Mouse (Mus musculus) intestine, embryonic 14.5 days (tissue): Measurements from ENCODE around the gene Podn. TPM values are rescaled to one million over a fixed set of nuclear protein-coding genes. Genes with fewer than 3 reads are reported as not detected.

ENCODE experiments used
- ATAC-seq: fragments of 200-750 bp; cut with Nextera tagmentation; replicated peaks from 2 replicates; pipeline ENCODE4 v1.8.0; 2017; ENCODE audit warnings: low read depth, moderate number of reproducible peaks, moderate TSS enrichment, moderate library complexity; ENCODE audit not compliant: low FRiP score, low TSS enrichment
- DNase-seq: peaks from one replicate; pipeline ENCODE4 v3.0.0-alpha.2; 2018; ENCODE audit warnings: low spot score
- H3K27ac ChIP-seq: fragments of 300-500 bp; sonication (generic); 2 replicates; pipeline ENCODE4 v1.5.1; 2014; ENCODE audit warnings: low read depth, mild to moderate bottlenecking, control low read depth
- H3K27me3 ChIP-seq: fragments of 300-500 bp; sonication (generic); replicated peaks from 2 replicates; pipeline ENCODE4 v1.6.1; 2014; ENCODE audit warnings: low read length, control low read depth; ENCODE audit not compliant: control insufficient read depth, insufficient read depth
- H3K36me3 ChIP-seq: fragments of 300-500 bp; sonication (generic); 2 replicates; pipeline ENCODE4 v1.6.1; 2014; ENCODE audit warnings: low read length, control low read depth; ENCODE audit not compliant: control insufficient read depth, insufficient read depth
- H3K4me1 ChIP-seq: fragments of 300-500 bp; sonication (generic); replicated peaks from 2 replicates; pipeline ENCODE4 v1.6.1; 2014; ENCODE audit warnings: low read length, control low read depth, mixed read lengths; ENCODE audit not compliant: control insufficient read depth, insufficient read depth
- H3K4me2 ChIP-seq: fragments of 300-500 bp; sonication (generic); 2 replicates; pipeline ENCODE4 v1.6.1; 2014; ENCODE audit warnings: low read length
- H3K4me3 ChIP-seq: fragments of 300-500 bp; sonication (generic); 2 replicates; pipeline ENCODE4 v1.5.1; 2014; ENCODE audit warnings: low read depth, low read length, control low read depth, mixed read lengths
- H3K9ac ChIP-seq: fragments of 300-500 bp; sonication (generic); 2 replicates; pipeline ENCODE4 v1.6.1; 2014; ENCODE audit warnings: mild to moderate bottlenecking, low read length
- H3K9me3 ChIP-seq: fragments of 300-500 bp; sonication (generic); 2 replicates; pipeline ENCODE4 v1.6.1; 2016; ENCODE audit warnings: low read length, control low read depth; ENCODE audit not compliant: control insufficient read depth
- WGBS: fragments of 180-500 bp; shearing (Covaris S2); extraction: QIAGEN DNeasy Blood & Tissue Kit; methylation state at CpG from one replicate; pipeline ENCODE4 v1.1.7; 2014; 5-methylcytosine and 5-hydroxymethylcytosine counted together
- polyA plus RNA-seq: library from polyadenylated mRNA; unstranded; fragments of >200 nt; fragmentation: Nextera tagmentation; extraction: Ambion mirVana; gene quantifications from 2 replicates; pipeline ENCODE4 v1.2.1, GENCODE M21; 2014

Gene Podn
- polyA plus RNA-seq, 1 experiment from 2014 or later: 2.4 TPM

GRCm38 (mm10) chr4:108072086-108072485 is 24.2 kb downstream of the Podn start:
- H3K9ac ChIP-seq: no peak overlapping the region
- WGBS: 92% methylated on average over 3 of the region's 3 CpGs
- ATAC-seq (no peak), DNase-seq (no peak)
- no peak overlapping the region for H3K4me2 ChIP-seq
- peaks cover 6% of the 10 kb centered on the region; the same call in 1 of the 2 replicates for H3K4me1 ChIP-seq
- H3K27me3 ChIP-seq: no peaks in the 10 kb centered on the region
- H3K4me3 ChIP-seq: no peak overlapping the region
- no peaks in the 10 kb centered on the region for H3K9me3 ChIP-seq
- peaks cover 7% of the 10 kb centered on the region; the same call in 1 of the 2 replicates for H3K36me3 ChIP-seq
- no peak overlapping the region for H3K27ac ChIP-seq

GRCm38 (mm10) chr4:108071235-108071901 is 24.9 kb downstream of the Podn start:
- H3K27me3 ChIP-seq: no peaks in the 10 kb centered on the region
- no peaks in the 10 kb centered on the region for H3K9me3 ChIP-seq
- H3K4me1 ChIP-seq: peaks cover 6% of the 10 kb centered on the region; the same call in 1 of the 2 replicates
- peak overlapping the region; percentile 63 for H3K9ac ChIP-seq
- DNase-seq (peak; percentile 91), ATAC-seq (peak; percentile 94)
- peak overlapping the region; percentile 94 for H3K4me2 ChIP-seq
- H3K36me3 ChIP-seq: peaks cover 8% of the 10 kb centered on the region
- H3K27ac ChIP-seq: no peak overlapping the region; the same call in 1 of the 2 replicates
- peak overlapping the region; percentile 68 for H3K4me3 ChIP-seq
- whole genome bisulfite sequencing: 3% methylated on average over 26 of the region's 26 CpGs

DNA sequence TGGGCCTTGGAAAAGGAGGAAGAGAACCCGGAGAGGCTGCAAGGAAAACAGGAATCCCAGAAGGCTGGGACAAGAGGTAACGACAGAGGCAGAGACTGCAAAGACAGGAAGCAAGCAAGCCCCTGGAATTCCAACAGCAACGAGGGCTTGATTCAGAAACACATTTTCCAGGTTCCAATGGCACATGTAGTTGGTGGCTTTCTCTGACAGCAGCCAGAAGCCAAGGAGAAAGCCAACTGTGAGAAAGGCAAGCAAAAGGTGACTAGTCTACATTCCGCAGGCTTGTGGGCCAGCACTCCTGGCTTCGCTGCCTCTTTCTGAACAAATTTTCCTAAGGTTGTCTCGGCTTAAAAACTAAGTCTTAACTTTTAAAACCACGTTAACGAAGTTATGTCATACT is 25.5 kb downstream of the Podn start:
- Histone ChIP-seq H3K27ac (peak overlapping the region; percentile 2; the same call in 1 of the 2 replicates), H3K9me3 (no peaks in the 10 kb centered on the region), H3K4me3 (peak overlapping the region; percentile 68), H3K4me1 (peaks cover 6% of the 10 kb centered on the region; the same call in 1 of the 2 replicates), H3K9ac (peak overlapping the region; percentile 63), H3K36me3 (peaks cover 14% of the 10 kb centered on the region), H3K4me2 (peak overlapping the region; percentile 94), H3K27me3 (no peaks in the 10 kb centered on the region)
- WGBS: 8% methylated on average over 8 of the region's 8 CpGs
- peak; percentile 58 for DNase-seq
- no peak for ATAC-seq

DNA sequence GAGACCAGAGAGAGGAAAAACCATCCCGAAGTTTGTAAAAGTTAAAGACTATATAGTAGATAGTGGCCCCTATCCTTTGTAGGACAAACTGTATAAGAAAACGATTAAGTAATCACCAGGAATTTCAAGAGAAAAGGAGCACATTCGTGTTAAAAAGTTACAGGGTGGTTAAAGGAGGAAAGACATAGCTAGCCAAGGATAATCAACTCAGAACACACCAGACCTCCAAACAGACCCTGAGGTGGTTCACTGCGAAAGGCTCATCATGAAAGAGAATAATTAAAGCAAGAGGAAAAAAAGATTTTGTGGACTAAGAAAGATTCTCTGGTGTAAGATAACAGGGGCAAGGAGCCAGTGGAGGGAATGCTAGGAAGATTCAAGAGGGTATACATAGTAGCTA is 26.0 kb downstream of the Podn start:
- 54% methylated on average over 4 of the region's 4 CpGs for WGBS
- no peaks in the 10 kb centered on the region for H3K9me3 ChIP-seq
- H3K36me3 ChIP-seq: peaks cover 18% of the 10 kb centered on the region
- H3K4me3 ChIP-seq: peak overlapping the region; percentile 68
- peak overlapping the region; percentile 94 for H3K4me2 ChIP-seq
- no peak for DNase-seq
- H3K27ac ChIP-seq: peak overlapping the region; percentile 2; the same call in 1 of the 2 replicates
- peak overlapping the region; percentile 63 for H3K9ac ChIP-seq
- H3K27me3 ChIP-seq: no peaks in the 10 kb centered on the region
- H3K4me1 ChIP-seq: peaks cover 6% of the 10 kb centered on the region; the same call in 1 of the 2 replicates
- no peak for ATAC-seq

- DNase-seq: no peak
- ATAC-seq: no peak
- H3K27ac ChIP-seq: no peak overlapping the region
- H3K9ac ChIP-seq: no peak overlapping the region
- no peak overlapping the region for H3K4me2 ChIP-seq
- H3K9me3 ChIP-seq: no peaks in the 10 kb centered on the region
- 85% methylated on average over 2 of the region's 2 CpGs for WGBS
- no peak overlapping the region for H3K4me3 ChIP-seq
- H3K27me3 ChIP-seq: no peaks in the 10 kb centered on the region
- peaks cover 24% of the 10 kb centered on the region for H3K36me3 ChIP-seq
- peaks cover 6% of the 10 kb centered on the region; the same call in 1 of the 2 replicates for H3K4me1 ChIP-seq
Observed at GRCm38 (mm10) chr4:108068081-108068480, 28.2 kb downstream of the Podn start.

DNA sequence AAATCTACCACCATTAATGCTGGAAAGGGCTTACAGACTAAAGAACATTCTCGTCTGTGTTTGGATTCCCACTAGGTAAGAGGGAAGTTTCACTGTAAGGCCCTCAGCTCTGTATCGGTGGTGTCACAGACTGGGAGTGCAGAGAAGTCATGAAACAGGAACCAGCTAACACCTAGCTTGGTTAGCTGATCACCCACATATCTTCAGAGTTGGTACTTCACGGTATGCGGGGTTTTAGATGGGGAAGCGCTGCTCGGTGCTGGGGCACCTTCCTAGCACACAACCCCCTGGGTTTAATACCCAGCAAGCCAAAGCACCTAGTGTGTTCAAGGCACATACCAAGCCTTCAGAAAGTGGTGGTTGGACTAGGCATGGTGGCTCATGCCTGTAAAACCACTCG is 29.0 kb downstream of the Podn start:
- no peak for DNase-seq
- no peak overlapping the region for H3K27ac ChIP-seq
- no peak overlapping the region for H3K4me2 ChIP-seq
- H3K9ac ChIP-seq: no peak overlapping the region
- peaks cover 6% of the 10 kb centered on the region; the same call in 1 of the 2 replicates for H3K4me1 ChIP-seq
- H3K4me3 ChIP-seq: no peak overlapping the region
- 90% methylated on average over 7 of the region's 7 CpGs for WGBS
- H3K9me3 ChIP-seq: no peaks in the 10 kb centered on the region
- H3K27me3 ChIP-seq: no peaks in the 10 kb centered on the region
- no peak for ATAC-seq
- H3K36me3 ChIP-seq: peaks cover 30% of the 10 kb centered on the region

- no peak for ATAC-seq
- DNase-seq: no peak
- H3K4me1 ChIP-seq: peaks cover 6% of the 10 kb centered on the region; the same call in 1 of the 2 replicates
Observed at GRCm38 (mm10) chr4:108066569-108066968, 29.7 kb downstream of the Podn start.

DNA sequence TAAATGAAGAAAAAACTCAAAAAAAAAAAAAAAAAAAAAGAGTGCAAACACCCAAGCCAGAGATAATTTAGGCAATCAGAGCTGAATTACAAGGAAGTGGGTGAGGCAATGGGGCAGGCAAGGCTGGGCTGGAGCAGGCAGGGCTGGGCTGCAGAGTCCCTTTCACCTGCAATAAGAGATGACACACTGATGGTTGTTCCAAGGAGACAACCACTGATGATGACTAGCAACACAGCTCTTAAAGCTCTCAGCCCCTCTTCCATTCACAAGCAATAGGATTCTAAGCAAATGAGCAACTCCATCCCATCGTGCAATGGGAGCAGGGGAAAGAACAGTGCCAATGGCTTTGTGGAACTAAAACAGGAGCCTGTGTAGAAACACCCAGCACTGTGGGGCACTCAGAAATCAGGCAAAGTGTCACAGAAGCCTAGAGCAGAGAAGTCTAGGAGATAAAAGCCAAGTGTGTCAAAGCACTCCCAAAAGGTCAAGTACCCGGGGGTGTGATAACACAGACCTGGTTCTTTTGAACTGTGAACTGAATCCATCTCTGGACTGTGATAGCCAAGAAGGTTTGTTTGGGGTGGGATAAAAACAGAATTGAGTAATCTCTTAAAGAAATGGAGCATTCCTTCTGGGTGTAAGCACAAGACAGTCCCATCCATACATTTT is 30.9 kb downstream of the Podn start:
- Histone ChIP-seq H3K4me3 (no peak overlapping the region), H3K4me1 (peaks cover 2% of the 10 kb centered on the region; the same call in 1 of the 2 replicates), H3K9ac (no peak overlapping the region), H3K4me2 (no peak overlapping the region), H3K9me3 (no peaks in the 10 kb centered on the region), H3K27me3 (no peaks in the 10 kb centered on the region), H3K36me3 (peaks cover 35% of the 10 kb centered on the region), H3K27ac (no peak overlapping the region)
- ATAC-seq (no peak), DNase-seq (no peak)
- WGBS: 82% methylated on average over 2 of the region's 2 CpGs

More at GRCm38 (mm10) chr4:108066569-108066968, 29.7 kb downstream of the Podn start:
- no peak overlapping the region for H3K4me3 ChIP-seq
- H3K9ac ChIP-seq: no peak overlapping the region
- 80% methylated on average over 4 of the region's 4 CpGs for WGBS
- H3K36me3 ChIP-seq: peaks cover 30% of the 10 kb centered on the region
- no peaks in the 10 kb centered on the region for H3K27me3 ChIP-seq
- H3K9me3 ChIP-seq: no peaks in the 10 kb centered on the region
- H3K4me2 ChIP-seq: no peak overlapping the region
- H3K27ac ChIP-seq: no peak overlapping the region
